Mouse (Mus musculus): ENCODE measurements around the gene Taf3. TPM values are rescaled to one million over a fixed set of nuclear protein-coding genes. Genes with fewer than 3 reads are reported as not detected.

The Taf3 gene
- polyA plus RNA-seq, 2 experiments: 9.2 to 12.4 TPM

DNA sequence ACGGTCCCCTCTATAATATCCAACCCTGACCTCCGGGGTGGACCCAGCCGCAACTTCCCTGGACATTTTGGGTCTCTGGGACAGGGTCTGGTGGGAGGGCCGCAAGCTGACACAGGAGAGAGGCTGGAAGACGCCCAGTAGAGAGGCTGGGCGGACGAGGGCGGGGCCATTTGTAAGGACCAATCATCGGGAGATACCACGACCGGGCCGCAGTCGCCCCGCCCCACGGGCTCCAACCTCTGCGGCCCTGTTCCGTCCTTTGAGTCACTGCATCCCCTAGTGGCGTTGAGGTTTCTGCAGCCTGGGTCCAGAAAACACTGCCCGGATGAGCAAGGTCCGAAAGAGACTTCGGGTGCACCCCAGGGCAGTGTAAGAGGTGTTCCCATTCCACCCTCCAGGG is 168.9 kb downstream of the Taf3 start:
- peak; percentile 90 for ATAC-seq (ENCODE audit: low FRiP score, low read depth)
- Histone ChIP-seq H3K27me3 (ENCODE audit: control insufficient read depth, insufficient read depth, low read length) (peaks cover 84% of the 10 kb centered on the region), H3K4me3 (replicated peaks; ENCODE audit: low read length) (peak overlapping the region; percentile 41), H3K9me3 (ENCODE audit: control insufficient read depth, low read length) (no peaks in the 10 kb centered on the region), H3K36me3 (ENCODE audit: control insufficient read depth, insufficient read depth, low read length) (no peaks in the 10 kb centered on the region), H3K27ac (replicated peaks; ENCODE audit: low read depth, low read length) (no peak overlapping the region), H3K4me1 (ENCODE audit: control insufficient read depth, insufficient read depth, low read length) (peaks cover 17% of the 10 kb centered on the region), H3K4me2 (replicated peaks; ENCODE audit: low read depth, low read length, severe bottlenecking) (peak overlapping the region; percentile 77), H3K9ac (ENCODE audit: low read depth, low read length, severe bottlenecking) (no peak overlapping the region)
- peak; percentile 95 for DNase-seq (ENCODE audit: low spot score)
- TF ChIP-seq POLR2A (IDR thresholded peaks at IDR 0.05; ENCODE audit: borderline replicate concordance, extremely low read depth, insufficient read depth, insufficient read length): no peak
- WGBS: under 1% methylated on average over 21 of the region's 21 CpGs

DNA sequence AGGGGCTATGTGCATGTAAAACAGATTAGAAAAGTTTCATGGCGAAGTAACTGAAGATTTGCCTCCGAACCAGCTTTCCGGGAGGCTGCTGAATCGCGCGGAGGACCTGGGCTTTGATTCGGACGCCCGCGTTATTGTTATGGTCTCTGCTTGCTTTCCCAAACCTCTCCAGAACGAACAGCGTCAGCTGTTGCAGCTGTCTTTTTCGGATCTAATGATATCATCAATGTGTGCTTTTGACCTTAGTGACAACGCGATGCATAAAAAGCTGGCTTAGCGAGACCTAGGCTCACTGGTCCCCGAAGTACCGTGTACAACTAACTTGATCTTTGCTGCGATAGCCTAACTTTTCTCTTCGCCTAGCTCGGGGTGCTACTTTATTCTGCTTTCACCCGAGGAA is 169.3 kb downstream of the Taf3 start:
- under 1% methylated on average over 22 of the region's 22 CpGs for WGBS
- Histone ChIP-seq H3K9ac (ENCODE audit: low read depth, low read length, severe bottlenecking) (no peak overlapping the region), H3K4me1 (ENCODE audit: control insufficient read depth, insufficient read depth, low read length) (peaks cover 17% of the 10 kb centered on the region), H3K9me3 (ENCODE audit: control insufficient read depth, low read length) (no peaks in the 10 kb centered on the region), H3K4me2 (replicated peaks; ENCODE audit: low read depth, low read length, severe bottlenecking) (peak overlapping the region; percentile 77), H3K27ac (replicated peaks; ENCODE audit: low read depth, low read length) (no peak overlapping the region), H3K27me3 (ENCODE audit: control insufficient read depth, insufficient read depth, low read length) (peaks cover 84% of the 10 kb centered on the region), H3K4me3 (replicated peaks; ENCODE audit: low read length) (peak overlapping the region; percentile 41), H3K36me3 (ENCODE audit: control insufficient read depth, insufficient read depth, low read length) (no peaks in the 10 kb centered on the region)
- DNase-seq (ENCODE audit: low spot score): peak; percentile 52
- no peak for ATAC-seq (ENCODE audit: low FRiP score, low read depth)
- no peak for TF ChIP-seq POLR2A (IDR thresholded peaks at IDR 0.05; ENCODE audit: borderline replicate concordance, extremely low read depth, insufficient read depth, insufficient read length)

DNA sequence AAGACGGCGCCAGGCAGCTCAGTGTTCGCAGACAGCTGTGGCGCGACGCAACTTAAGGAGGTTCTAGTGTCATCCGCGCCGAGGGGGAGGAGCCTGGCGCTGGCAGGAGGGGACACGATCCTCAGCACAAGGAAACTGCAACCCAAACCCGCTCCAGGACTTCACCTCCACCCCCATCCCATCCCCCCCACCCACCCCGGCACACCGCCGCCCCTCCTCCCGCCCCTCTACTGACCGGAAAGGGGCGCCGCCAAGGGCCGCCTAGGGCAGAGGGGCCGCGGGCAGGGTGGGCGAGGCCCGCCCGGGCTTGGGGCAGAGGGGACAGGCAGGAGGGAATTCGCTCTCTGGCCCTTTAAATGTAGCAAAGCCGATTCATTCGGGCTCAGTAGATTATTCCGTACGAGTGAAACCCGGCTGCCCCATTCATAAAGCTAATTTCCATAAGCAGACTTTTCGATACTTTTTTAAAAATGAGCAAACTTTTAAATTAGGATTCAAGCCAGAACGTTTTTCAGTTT is 169.8 kb downstream of the Taf3 start:
- peak overlapping the region; percentile 41 for H3K4me3 ChIP-seq (replicated peaks; ENCODE audit: low read length)
- WGBS: under 1% methylated on average over 30 of the region's 33 CpGs
- H3K9me3 ChIP-seq (ENCODE audit: control insufficient read depth, low read length): no peaks in the 10 kb centered on the region
- ATAC-seq (ENCODE audit: low FRiP score, low read depth) (no peak), DNase-seq (ENCODE audit: low spot score) (peak; percentile 54)
- H3K27ac ChIP-seq (replicated peaks; ENCODE audit: low read depth, low read length): no peak overlapping the region
- peaks cover 17% of the 10 kb centered on the region for H3K4me1 ChIP-seq (ENCODE audit: control insufficient read depth, insufficient read depth, low read length)
- no peak for TF ChIP-seq POLR2A (IDR thresholded peaks at IDR 0.05; ENCODE audit: borderline replicate concordance, extremely low read depth, insufficient read depth, insufficient read length)
- peaks cover 85% of the 10 kb centered on the region for H3K27me3 ChIP-seq (ENCODE audit: control insufficient read depth, insufficient read depth, low read length)
- H3K36me3 ChIP-seq (ENCODE audit: control insufficient read depth, insufficient read depth, low read length): no peaks in the 10 kb centered on the region
- peak overlapping the region; percentile 77 for H3K4me2 ChIP-seq (replicated peaks; ENCODE audit: low read depth, low read length, severe bottlenecking)
- H3K9ac ChIP-seq (ENCODE audit: low read depth, low read length, severe bottlenecking): peak overlapping the region; percentile 41; the same call in 1 of the 2 replicates

DNA sequence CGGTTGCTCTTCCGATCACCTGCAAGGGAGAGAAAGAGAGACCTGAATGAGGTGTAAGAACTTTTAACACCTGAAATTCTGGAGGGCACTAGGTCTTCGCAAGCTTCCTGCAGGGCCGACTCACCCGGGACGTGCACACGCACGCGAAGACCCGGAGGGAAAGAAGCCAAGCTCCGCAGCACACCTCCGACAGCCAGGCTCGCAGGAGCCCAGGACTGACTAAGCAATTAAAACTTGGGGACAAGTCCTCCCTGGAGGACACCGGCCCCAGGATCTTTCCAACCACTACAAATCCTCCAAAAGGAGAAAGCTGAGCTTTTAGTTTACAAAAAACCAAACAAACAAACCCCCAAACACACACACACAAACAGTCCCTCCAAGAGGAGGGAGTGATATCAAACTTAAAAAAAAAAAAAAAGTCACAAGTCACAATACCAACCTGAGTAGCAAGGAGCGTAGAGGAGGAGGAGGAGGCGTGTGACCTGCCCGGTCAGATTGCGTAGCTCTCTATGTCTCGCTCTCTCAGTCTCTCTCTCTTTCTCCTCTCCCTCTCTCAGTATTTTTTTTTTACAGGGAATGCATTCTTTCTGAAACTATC is 170.3 kb downstream of the Taf3 start:
- H3K4me3 ChIP-seq (replicated peaks; ENCODE audit: low read length): peak overlapping the region; percentile 41
- DNase-seq (ENCODE audit: low spot score): no peak
- no peak for ATAC-seq (ENCODE audit: low FRiP score, low read depth)
- H3K27ac ChIP-seq (replicated peaks; ENCODE audit: low read depth, low read length): no peak overlapping the region
- peaks cover 17% of the 10 kb centered on the region for H3K4me1 ChIP-seq (ENCODE audit: control insufficient read depth, insufficient read depth, low read length)
- no peak for TF ChIP-seq POLR2A (IDR thresholded peaks at IDR 0.05; ENCODE audit: borderline replicate concordance, extremely low read depth, insufficient read depth, insufficient read length)
- peak overlapping the region; percentile 77 for H3K4me2 ChIP-seq (replicated peaks; ENCODE audit: low read depth, low read length, severe bottlenecking)
- H3K9ac ChIP-seq (ENCODE audit: low read depth, low read length, severe bottlenecking): no peak overlapping the region
- H3K36me3 ChIP-seq (ENCODE audit: control insufficient read depth, insufficient read depth, low read length): no peaks in the 10 kb centered on the region
- 1% methylated on average over 19 of the region's 19 CpGs for WGBS
- no peaks in the 10 kb centered on the region for H3K9me3 ChIP-seq (ENCODE audit: control insufficient read depth, low read length)
- peaks cover 85% of the 10 kb centered on the region for H3K27me3 ChIP-seq (ENCODE audit: control insufficient read depth, insufficient read depth, low read length)

DNA sequence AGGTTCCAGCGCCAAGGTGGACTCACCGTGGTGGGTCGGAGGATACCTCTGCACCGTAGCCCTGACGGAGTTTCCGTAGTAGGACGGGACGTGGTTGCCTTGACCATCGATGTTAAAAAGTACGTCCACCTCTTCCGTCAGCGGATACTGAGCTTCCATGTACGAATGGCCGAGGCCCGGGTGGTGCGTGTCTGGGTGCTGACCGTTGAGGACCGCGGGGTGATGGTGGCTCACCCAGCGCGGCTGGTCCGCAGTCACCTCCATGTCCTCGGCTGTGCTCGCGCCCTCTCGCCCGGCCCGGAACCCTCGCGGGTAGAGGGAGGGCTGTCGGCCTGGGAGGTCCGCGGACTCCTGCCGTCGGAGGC is 171.1 kb downstream of the Taf3 start:
- Histone ChIP-seq H3K27ac (replicated peaks; ENCODE audit: low read depth, low read length) (no peak overlapping the region), H3K9ac (ENCODE audit: low read depth, low read length, severe bottlenecking) (peak overlapping the region; percentile 44)
- 0% methylated on average over 35 of the region's 35 CpGs for WGBS

More for the DNA sequence above, 171.1 kb downstream of the Taf3 start:
- no peaks in the 10 kb centered on the region for H3K9me3 ChIP-seq (ENCODE audit: control insufficient read depth, low read length)
- no peaks in the 10 kb centered on the region for H3K36me3 ChIP-seq (ENCODE audit: control insufficient read depth, insufficient read depth, low read length)
- H3K27me3 ChIP-seq (ENCODE audit: control insufficient read depth, insufficient read depth, low read length): peaks cover 89% of the 10 kb centered on the region
- peaks cover 17% of the 10 kb centered on the region for H3K4me1 ChIP-seq (ENCODE audit: control insufficient read depth, insufficient read depth, low read length)
- ATAC-seq (ENCODE audit: low FRiP score, low read depth) (no peak), DNase-seq (ENCODE audit: low spot score) (no peak)
- peak overlapping the region; percentile 39 for H3K4me2 ChIP-seq (replicated peaks; ENCODE audit: low read depth, low read length, severe bottlenecking)
- no peak for TF ChIP-seq POLR2A (IDR thresholded peaks at IDR 0.05; ENCODE audit: borderline replicate concordance, extremely low read depth, insufficient read depth, insufficient read length)
- peak overlapping the region; percentile 41 for H3K4me3 ChIP-seq (replicated peaks; ENCODE audit: low read length)
